Mouse (Mus musculus): ENCODE results near the gene Hemk1.

- TF ChIP-seq CTCF (IDR thresholded peaks at IDR 0.05; ENCODE audit: low read depth) (no peak), EP300 (IDR thresholded peaks at IDR 0.05; ENCODE audit: low read depth) (no peak)
Measured at GRCm38 (mm10) chr9:107288105-107288650, 50.0 kb downstream of the Hemk1 start.
